ENCODE assay signal across 26 mouse cellular contexts in genomic region chr3:148731436-148731835, GRCm38 (mm10).
"Had no signal": no experiment of that assay in that cellular context is flagged by ENCODE, and none has a peak within 500 bp of the region (broad histone marks: within the 10 kb centered on the region; RNA-seq: fewer than 3 reads in every experiment).

No protein-coding gene starts in this region.

- H3K9ac ChIP-seq: embryonic facial prominence, embryonic 12.5 days; embryonic facial prominence, embryonic 13.5 days; embryonic facial prominence, embryonic 15.5 days; forebrain, embryonic 12.5 days; forebrain, embryonic 13.5 days; forebrain, embryonic 15.5 days; forebrain, postnatal 0 days had no signal

- DNase-seq: cerebellum, adult 8-10 months; cerebellum, adult 9-10 months; cerebellum, adult 9-11 months; cerebellum, postnatal 10 days; cerebellum, postnatal 14 days; cerebellum, postnatal 25 days; cerebellum, postnatal 36 days; embryo, embryonic 11 days; forebrain, postnatal 0 days; gastrocnemius, adult 2 months; gastrocnemius, postnatal 10 days; gastrocnemius, postnatal 14 days; gastrocnemius, postnatal 25 days; gastrocnemius, postnatal 36 days; heart, adult 11 months; heart, adult 18-20 months; heart, adult 2 months had no signal

- H3K36me3 ChIP-seq: embryonic facial prominence, embryonic 10.5 days; embryonic facial prominence, embryonic 12.5 days; embryonic facial prominence, embryonic 13.5 days; embryonic facial prominence, embryonic 15.5 days; forebrain, embryonic 10.5 days; forebrain, embryonic 12.5 days; forebrain, embryonic 15.5 days had no signal

- H3K27ac ChIP-seq: embryonic facial prominence, embryonic 10.5 days; embryonic facial prominence, embryonic 12.5 days; embryonic facial prominence, embryonic 13.5 days; embryonic facial prominence, embryonic 15.5 days; forebrain, embryonic 10.5 days; forebrain, embryonic 12.5 days; forebrain, embryonic 13.5 days; forebrain, embryonic 15.5 days; gastrocnemius, adult 2 months; heart, adult 2 months had no signal

- H3K4me1 ChIP-seq: forebrain, embryonic 15.5 days had no signal

- H3K9me3 ChIP-seq: embryonic facial prominence, embryonic 10.5 days; embryonic facial prominence, embryonic 12.5 days; embryonic facial prominence, embryonic 13.5 days; embryonic facial prominence, embryonic 15.5 days; forebrain, embryonic 10.5 days; forebrain, embryonic 12.5 days; forebrain, embryonic 13.5 days; forebrain, embryonic 15.5 days had no signal

- H3K27me3 ChIP-seq: embryonic facial prominence, embryonic 12.5 days; embryonic facial prominence, embryonic 13.5 days; embryonic facial prominence, embryonic 15.5 days; forebrain, embryonic 13.5 days; forebrain, embryonic 15.5 days had no signal

- H3K4me2 ChIP-seq: embryonic facial prominence, embryonic 12.5 days; embryonic facial prominence, embryonic 13.5 days; embryonic facial prominence, embryonic 15.5 days; forebrain, embryonic 12.5 days; forebrain, embryonic 13.5 days; forebrain, embryonic 15.5 days had no signal

- H3K4me3 ChIP-seq: embryonic facial prominence, embryonic 10.5 days; embryonic facial prominence, embryonic 12.5 days; embryonic facial prominence, embryonic 13.5 days; embryonic facial prominence, embryonic 15.5 days; erythroblast, embryonic 14.5 days; forebrain, embryonic 10.5 days; forebrain, embryonic 12.5 days; forebrain, embryonic 13.5 days; forebrain, embryonic 15.5 days; gastrocnemius, adult 2 months; heart, adult 2 months had no signal
